Mouse (Mus musculus): Measurements from ENCODE around the gene Rhoh.

- TF ChIP-seq POLR2A (IDR thresholded peaks at IDR 0.05; ENCODE audit: control insufficient read depth, low read depth, low read length) (no peak), CTCF (IDR thresholded peaks at IDR 0.05; ENCODE audit: control insufficient read depth, insufficient read depth, insufficient replicate concordance, low read depth, low read length) (no peak)
Observed at GRCm38 (mm10) chr5:65859396-65859795, 1.6 kb upstream of the Rhoh start.
